Mouse (Mus musculus) midbrain, postnatal 0 days (tissue): ENCODE results near the gene Cdkn1b. TPM values are rescaled to one million over a fixed set of nuclear protein-coding genes. Genes with fewer than 3 reads are reported as not detected.

Experiments used
- ATAC-seq: fragments of 200-750 bp; cut with Nextera tagmentation; 2 replicates; pipeline ENCODE4 v1.8.0; 2017; ENCODE audit warnings: moderate number of reproducible peaks, mild to moderate bottlenecking, moderate TSS enrichment, moderate library complexity; ENCODE audit not compliant: low FRiP score
- DNase-seq: peaks from one replicate; pipeline ENCODE4 v3.0.0-alpha.2; 2015; ENCODE audit warnings: low spot score
- H3K27ac ChIP-seq: fragments of 300-500 bp; sonication (generic); 2 replicates; pipeline ENCODE4 v1.5.1; 2014; ENCODE audit warnings: low read depth, mild to moderate bottlenecking, low read length, mixed read lengths
- H3K27me3 ChIP-seq: fragments of 300-500 bp; sonication (generic); 2 replicates; pipeline ENCODE4 v1.6.1; 2014; ENCODE audit warnings: low read length, control low read depth, mixed read lengths; ENCODE audit not compliant: insufficient read depth
- H3K36me3 ChIP-seq: fragments of 300-500 bp; sonication (generic); 2 replicates; pipeline ENCODE4 v1.6.1; 2014; ENCODE audit warnings: low read length, control low read depth, mixed read lengths; ENCODE audit not compliant: insufficient read depth
- H3K4me1 ChIP-seq: fragments of 300-500 bp; sonication (generic); 2 replicates; pipeline ENCODE4 v1.6.1; 2014; ENCODE audit warnings: mild to moderate bottlenecking, control low read depth, antibody characterized with exemption, low read length, mixed read lengths; ENCODE audit not compliant: insufficient read depth
- H3K4me2 ChIP-seq: fragments of 300-500 bp; sonication (generic); 2 replicates; pipeline ENCODE4 v1.6.1; 2014; ENCODE audit warnings: low read depth, mild to moderate bottlenecking, low read length, mixed read lengths; ENCODE audit not compliant: poor library complexity, severe bottlenecking
- H3K4me3 ChIP-seq: fragments of 300-500 bp; sonication (generic); 2 replicates; pipeline ENCODE4 v1.5.1; 2014; ENCODE audit warnings: low read depth, mild to moderate bottlenecking, low read length, moderate library complexity
- H3K9ac ChIP-seq: fragments of 300-500 bp; sonication (generic); replicated peaks from 2 replicates; pipeline ENCODE4 v1.6.1; 2014; ENCODE audit warnings: mild to moderate bottlenecking, low read length, moderate library complexity, mixed read lengths; ENCODE audit not compliant: poor library complexity, severe bottlenecking
- H3K9me3 ChIP-seq: fragments of 300-500 bp; sonication (generic); 2 replicates; pipeline ENCODE4 v1.6.1; 2016; ENCODE audit warnings: low read length, control low read depth
- CTCF ChIP-seq: IDR thresholded peaks from 2 replicates; pipeline ENCODE4 v1.5.1; 2016; ENCODE audit warnings: antibody characterized with exemption, mild to moderate bottlenecking
- WGBS: fragments of 180-500 bp; shearing (Covaris S2); extraction: QIAGEN DNeasy Blood & Tissue Kit; methylation state at CpG from one replicate; pipeline ENCODE4 v1.1.7; 2014; 5-methylcytosine and 5-hydroxymethylcytosine counted together
- polyA plus RNA-seq: library from polyadenylated mRNA; unstranded; fragments of >200 nt; fragmentation: Nextera tagmentation; extraction: Ambion mirVana; gene quantifications from 2 replicates; pipeline ENCODE4 v1.2.1, GENCODE M21; 2015
- total RNA-seq: library from RNA; depleted of rRNA; stranded (reverse); fragments of >200 nt; gene quantifications from 2 replicates; pipeline ENCODE4 v1.2.3, GENCODE M21; 2014

The Cdkn1b gene
- total and polyA plus RNA-seq, 2 experiments from 2014 or later = 25.6 to 58.8 TPM

GRCm38 (mm10) chr6:134934305-134934704 lies 14.1 kb downstream of the Cdkn1b start:
- Histone ChIP-seq H3K36me3 (no peaks in the 10 kb centered on the region), H3K27me3 (no peaks in the 10 kb centered on the region), H3K27ac (no peak overlapping the region), H3K4me1 (no peaks in the 10 kb centered on the region), H3K9ac (no peak overlapping the region), H3K4me3 (no peak overlapping the region), H3K4me2 (no peak overlapping the region), H3K9me3 (no peaks in the 10 kb centered on the region)
- ATAC-seq (no peak), DNase-seq (no peak)
- WGBS = 96% methylated on average over 5 of the region's 5 CpGs
- TF ChIP-seq CTCF = no peak

- DNase-seq = no peak
- no peak for TF ChIP-seq CTCF
Measured at GRCm38 (mm10) chr6:134939781-134940180, 19.6 kb downstream of the Cdkn1b start.

GRCm38 (mm10) chr6:134943759-134944407 lies 23.7 kb downstream of the Cdkn1b start:
- Histone ChIP-seq H3K4me3 (no peak overlapping the region), H3K9ac (no peak overlapping the region), H3K27ac (no peak overlapping the region), H3K4me2 (no peak overlapping the region), H3K4me1 (no peaks in the 10 kb centered on the region), H3K27me3 (no peaks in the 10 kb centered on the region), H3K36me3 (no peaks in the 10 kb centered on the region), H3K9me3 (no peaks in the 10 kb centered on the region)
- DNase-seq (no peak), ATAC-seq (no peak)
- 94% methylated on average over 13 of the region's 13 CpGs for WGBS
- TF ChIP-seq CTCF = no peak

More at GRCm38 (mm10) chr6:134939781-134940180, 19.6 kb downstream of the Cdkn1b start:
- H3K27ac ChIP-seq = no peak overlapping the region
- no peaks in the 10 kb centered on the region for H3K9me3 ChIP-seq
- no peak overlapping the region for H3K4me3 ChIP-seq
- H3K4me2 ChIP-seq = no peak overlapping the region
- 91% methylated on average over 4 of the region's 4 CpGs for WGBS
- no peaks in the 10 kb centered on the region for H3K36me3 ChIP-seq
- no peaks in the 10 kb centered on the region for H3K27me3 ChIP-seq
- ATAC-seq = no peak
- no peak overlapping the region for H3K9ac ChIP-seq
- no peaks in the 10 kb centered on the region for H3K4me1 ChIP-seq

- WGBS = 63% methylated on average over 6 of the region's 6 CpGs
- Histone ChIP-seq H3K27me3 (no peaks in the 10 kb centered on the region), H3K36me3 (no peaks in the 10 kb centered on the region), H3K4me3 (no peak overlapping the region), H3K27ac (no peak overlapping the region), H3K4me1 (no peaks in the 10 kb centered on the region), H3K9ac (no peak overlapping the region), H3K9me3 (no peaks in the 10 kb centered on the region), H3K4me2 (no peak overlapping the region)
- DNase-seq = no peak
- no peak for ATAC-seq
- TF ChIP-seq CTCF = no peak
Measured at GRCm38 (mm10) chr6:134946054-134946453, 25.9 kb downstream of the Cdkn1b start.

DNA sequence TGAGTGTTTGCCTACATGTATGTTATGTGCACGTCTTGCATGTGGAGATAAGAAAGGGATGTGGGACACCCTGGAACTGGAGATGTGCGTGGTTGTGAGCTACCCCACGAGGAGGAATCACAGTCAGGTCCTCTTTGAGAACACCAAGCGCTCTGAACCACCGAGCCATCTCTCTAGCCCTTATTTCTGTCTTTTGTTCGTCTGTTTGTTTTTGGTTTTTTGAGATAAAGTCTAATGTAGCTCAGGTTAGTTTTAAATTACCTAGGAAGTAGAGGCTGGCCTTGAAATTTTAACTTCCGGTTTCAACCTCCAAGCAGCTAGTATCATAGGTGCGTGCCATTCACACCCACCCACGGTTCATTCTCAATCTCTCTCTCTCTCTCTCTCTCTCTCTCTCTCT lies 26.7 kb downstream of the Cdkn1b start:
- no peak for DNase-seq

GRCm38 (mm10) chr6:134947311-134948087 lies 27.3 kb downstream of the Cdkn1b start:
- DNase-seq (peak; percentile 79), ATAC-seq (no peak)
- Histone ChIP-seq H3K27ac (no peak overlapping the region), H3K9ac (no peak overlapping the region), H3K4me3 (no peak overlapping the region), H3K9me3 (no peaks in the 10 kb centered on the region), H3K36me3 (no peaks in the 10 kb centered on the region), H3K27me3 (no peaks in the 10 kb centered on the region), H3K4me2 (no peak overlapping the region), H3K4me1 (no peaks in the 10 kb centered on the region)
- WGBS = 45% methylated on average over 13 of the region's 13 CpGs
- TF ChIP-seq CTCF = peak; percentile 77

More for the DNA sequence above, 26.7 kb downstream of the Cdkn1b start:
- ATAC-seq = no peak
- H3K4me3 ChIP-seq = no peak overlapping the region
- H3K9me3 ChIP-seq = no peaks in the 10 kb centered on the region
- no peak overlapping the region for H3K4me2 ChIP-seq
- no peaks in the 10 kb centered on the region for H3K4me1 ChIP-seq
- H3K27me3 ChIP-seq = no peaks in the 10 kb centered on the region
- no peak overlapping the region for H3K27ac ChIP-seq
- no peak for TF ChIP-seq CTCF
- WGBS = 87% methylated on average over 9 of the region's 9 CpGs
- H3K36me3 ChIP-seq = no peaks in the 10 kb centered on the region
- H3K9ac ChIP-seq = no peak overlapping the region
